Mouse (Mus musculus): ENCODE data around the gene Nudt4. TPM values are rescaled to one million over a fixed set of nuclear protein-coding genes. Genes with fewer than 3 reads are reported as not detected.

Gene Nudt4
- polyA plus RNA-seq, 1 experiment from 2014 or later: 91.2 TPM

DNA sequence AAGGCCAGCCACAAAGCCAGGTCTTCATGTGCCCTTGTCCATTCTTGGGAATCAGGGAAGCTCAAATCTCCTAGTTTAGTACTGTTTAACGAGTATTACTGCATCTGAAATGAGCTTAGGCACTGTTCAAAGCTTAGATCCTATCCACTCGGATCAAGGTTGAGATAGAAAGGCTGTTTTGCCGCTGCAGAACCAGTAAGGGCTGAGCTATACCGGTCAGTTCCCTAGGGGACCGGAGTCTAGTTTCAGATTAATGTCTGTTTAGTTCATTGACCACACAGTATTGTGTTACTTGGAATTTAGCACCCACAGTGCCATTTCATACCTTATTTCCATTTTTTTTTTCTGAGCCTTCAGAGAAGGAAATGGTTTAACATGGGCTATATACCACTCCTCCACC lies 3.6 kb upstream of the Nudt4 start:
- Histone ChIP-seq H3K4me2 (no peak overlapping the region), H3K4me1 (ENCODE audit: insufficient read depth) (peaks cover 5% of the 10 kb centered on the region; the same call in 1 of the 2 replicates), H3K27ac (ENCODE audit: low read depth) (no peak overlapping the region), H3K27me3 (ENCODE audit: insufficient read depth, low read length) (no peaks in the 10 kb centered on the region), H3K36me3 (ENCODE audit: insufficient read depth) (no peaks in the 10 kb centered on the region), H3K4me3 (ENCODE audit: low read depth, low read length) (no peak overlapping the region), H3K9me3 (ENCODE audit: low read depth, low read length) (no peaks in the 10 kb centered on the region), H3K9ac (no peak overlapping the region)
- ATAC-seq (ENCODE audit: insufficient read depth) (no peak), DNase-seq (no peak)
- no peak for TF ChIP-seq CTCF (IDR thresholded peaks at IDR 0.05; ENCODE audit: low read depth)
- WGBS: 74% methylated on average over 5 of the region's 5 CpGs

DNA sequence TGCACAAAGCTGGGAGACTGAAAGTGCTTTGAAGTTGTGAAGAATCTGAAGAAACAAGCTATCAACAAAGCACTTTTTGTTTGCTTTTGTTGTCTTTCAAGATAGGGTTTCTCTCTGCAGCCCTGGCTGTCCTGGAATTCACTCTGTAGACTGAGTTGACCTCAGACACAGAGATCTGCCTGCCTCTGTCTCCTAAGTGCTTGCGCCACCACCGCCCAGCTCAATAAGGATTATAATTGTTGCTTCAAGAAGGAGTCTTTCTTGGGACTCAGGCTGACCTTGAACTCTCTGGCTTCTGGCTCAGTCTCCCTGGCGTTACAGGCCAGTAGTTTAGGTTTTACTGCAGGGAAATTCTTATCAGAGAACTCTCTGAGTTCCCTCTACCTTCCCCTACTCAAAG lies 2.8 kb upstream of the Nudt4 start:
- H3K4me1 ChIP-seq (ENCODE audit: insufficient read depth): peaks cover 5% of the 10 kb centered on the region; the same call in 1 of the 2 replicates
- no peak overlapping the region for H3K4me2 ChIP-seq
- H3K27me3 ChIP-seq (ENCODE audit: insufficient read depth, low read length): no peaks in the 10 kb centered on the region
- H3K36me3 ChIP-seq (ENCODE audit: insufficient read depth): no peaks in the 10 kb centered on the region
- DNase-seq: no peak
- no peak overlapping the region for H3K9ac ChIP-seq
- ATAC-seq (ENCODE audit: insufficient read depth): no peak
- TF ChIP-seq CTCF (IDR thresholded peaks at IDR 0.05; ENCODE audit: low read depth): no peak
- no peak overlapping the region for H3K4me3 ChIP-seq (ENCODE audit: low read depth, low read length)
- WGBS: 87% methylated on average over 3 of the region's 3 CpGs
- no peaks in the 10 kb centered on the region for H3K9me3 ChIP-seq (ENCODE audit: low read depth, low read length)
- H3K27ac ChIP-seq (ENCODE audit: low read depth): no peak overlapping the region

DNA sequence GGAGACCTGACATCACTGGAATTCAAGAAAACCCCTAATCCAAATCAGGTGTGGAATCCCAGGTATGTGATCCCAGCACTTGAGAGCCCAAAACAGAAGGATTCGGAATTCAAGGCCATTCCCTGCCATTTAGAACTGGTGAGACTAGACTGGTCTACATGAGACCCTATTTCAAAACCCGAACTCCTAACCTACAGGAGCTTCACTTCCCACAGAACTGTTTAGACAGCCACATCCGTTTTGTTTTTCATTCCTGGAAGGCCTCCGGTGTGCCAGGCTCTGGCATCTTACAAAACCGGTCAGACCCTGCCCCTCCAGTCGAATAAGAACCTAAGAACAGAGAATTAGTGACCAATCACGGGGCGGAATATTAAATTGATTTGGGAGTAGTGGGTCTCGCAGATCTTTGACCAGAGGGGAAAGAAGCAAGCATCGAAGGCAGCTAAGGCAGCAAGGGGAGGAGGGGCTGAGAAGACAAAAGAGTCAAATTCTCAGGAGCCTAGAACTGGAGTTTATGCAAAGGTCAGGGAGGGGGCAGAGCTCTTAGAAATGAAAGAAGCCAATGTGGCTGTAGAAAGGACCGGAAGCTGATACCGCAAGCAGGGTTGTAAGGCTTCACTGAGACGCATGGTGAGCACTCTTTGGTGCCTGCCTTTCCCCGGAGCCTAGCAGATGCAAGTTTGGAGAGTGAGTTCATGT lies 1.4 kb upstream of the Nudt4 start:
- Histone ChIP-seq H3K4me1 (ENCODE audit: insufficient read depth) (peaks cover 7% of the 10 kb centered on the region; the same call in 1 of the 2 replicates), H3K9ac (no peak overlapping the region), H3K27me3 (ENCODE audit: insufficient read depth, low read length) (no peaks in the 10 kb centered on the region), H3K9me3 (ENCODE audit: low read depth, low read length) (no peaks in the 10 kb centered on the region), H3K27ac (ENCODE audit: low read depth) (peak overlapping the region; percentile 78; the same call in 1 of the 2 replicates), H3K4me3 (ENCODE audit: low read depth, low read length) (no peak overlapping the region), H3K36me3 (ENCODE audit: insufficient read depth) (no peaks in the 10 kb centered on the region), H3K4me2 (peak overlapping the region; percentile 37)
- ATAC-seq (ENCODE audit: insufficient read depth): no peak
- WGBS: 19% methylated on average over 14 of the region's 14 CpGs
- no peak for TF ChIP-seq CTCF (IDR thresholded peaks at IDR 0.05; ENCODE audit: low read depth)
- peak; percentile 64 for DNase-seq

DNA sequence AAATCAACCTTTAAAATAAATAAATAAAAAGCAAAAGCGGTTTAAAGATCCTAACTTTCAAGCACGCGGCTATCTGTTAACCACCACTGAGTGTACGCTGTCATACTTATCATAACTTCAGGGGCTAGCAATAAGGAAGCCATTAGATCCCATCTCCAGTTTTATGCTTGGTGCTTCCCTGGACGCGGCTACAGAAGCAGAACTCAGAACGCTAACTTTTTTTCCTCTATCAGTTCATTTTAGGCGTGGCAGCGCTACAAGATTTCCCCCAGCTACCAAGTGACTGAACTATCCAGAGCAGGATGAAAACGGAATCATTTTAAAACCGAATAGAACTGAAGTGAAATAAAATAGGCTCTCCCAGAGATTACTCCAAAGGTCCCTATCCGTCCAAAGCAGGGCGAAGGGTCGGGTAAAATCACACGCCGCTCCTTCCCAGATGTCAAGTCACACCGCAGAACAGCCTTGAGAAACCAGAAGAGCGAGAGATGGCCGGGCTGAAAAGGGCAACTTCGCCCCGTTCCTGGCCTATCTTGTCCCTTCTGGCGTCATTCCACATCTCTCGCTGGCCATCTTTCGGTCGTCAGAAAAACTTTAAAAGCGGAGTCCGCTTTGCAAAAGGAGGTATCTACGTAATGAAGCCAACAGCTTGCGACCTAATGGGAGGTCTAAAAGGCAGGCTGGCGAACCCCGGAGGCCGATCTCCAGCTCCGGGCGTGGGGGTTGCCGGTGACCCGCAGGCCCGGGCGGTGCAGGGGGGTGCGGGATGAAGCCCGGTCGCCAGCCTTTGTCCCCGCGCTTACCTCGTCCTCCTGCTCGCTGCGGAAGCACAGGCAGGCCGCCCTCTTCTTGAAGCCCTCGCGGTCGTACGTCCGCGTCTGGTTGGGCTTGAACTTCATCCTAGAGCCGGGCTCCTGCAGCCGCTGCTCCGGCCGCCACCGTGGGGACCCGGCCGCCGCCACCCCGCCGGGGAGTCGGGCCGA lies 796 bp downstream of the Nudt4 start:
- Histone ChIP-seq H3K36me3 (ENCODE audit: insufficient read depth) (0 out of 2 replicates have a peak, but pooled peaks cover 3% of the 10 kb centered on the region), H3K4me2 (peak overlapping the region; percentile 81), H3K9ac (peak overlapping the region; percentile 97), H3K27me3 (ENCODE audit: insufficient read depth, low read length) (no peaks in the 10 kb centered on the region), H3K9me3 (ENCODE audit: low read depth, low read length) (no peaks in the 10 kb centered on the region), H3K4me3 (ENCODE audit: low read depth, low read length) (peak overlapping the region; percentile 94), H3K4me1 (ENCODE audit: insufficient read depth) (peaks cover 7% of the 10 kb centered on the region; the same call in 1 of the 2 replicates), H3K27ac (ENCODE audit: low read depth) (peak overlapping the region; percentile 92)
- TF ChIP-seq CTCF (IDR thresholded peaks at IDR 0.05; ENCODE audit: low read depth): no peak
- peak; percentile 74 for DNase-seq
- WGBS: under 1% methylated on average over 65 of the region's 65 CpGs
- ATAC-seq (ENCODE audit: insufficient read depth): peak; percentile 51

DNA sequence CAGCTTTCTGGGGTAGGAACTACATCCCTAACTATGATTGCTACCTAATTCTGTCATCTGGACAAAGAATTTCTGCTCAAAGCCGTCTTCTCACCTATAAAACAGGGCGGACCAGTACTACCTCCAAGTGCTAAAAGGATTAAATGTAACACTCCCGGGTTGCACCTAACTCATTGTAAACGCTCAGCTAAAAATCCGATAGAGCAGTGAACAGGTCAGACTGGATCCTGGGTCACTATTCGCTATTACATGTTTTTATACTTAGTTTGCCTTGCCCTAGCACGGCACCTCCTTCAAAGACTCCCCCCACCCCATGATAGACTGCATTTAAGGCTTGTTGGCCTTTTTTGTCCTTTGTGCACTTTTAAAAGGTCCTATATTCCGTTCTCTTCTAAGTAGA lies 1.6 kb downstream of the Nudt4 start:
- DNase-seq (no peak), ATAC-seq (ENCODE audit: insufficient read depth) (no peak)
- peak overlapping the region; percentile 81 for H3K4me2 ChIP-seq
- H3K36me3 ChIP-seq (ENCODE audit: insufficient read depth): peaks cover 3% of the 10 kb centered on the region; the same call in 1 of the 2 replicates
- no peak overlapping the region for H3K27ac ChIP-seq (ENCODE audit: low read depth)
- no peak for TF ChIP-seq CTCF (IDR thresholded peaks at IDR 0.05; ENCODE audit: low read depth)
- H3K4me1 ChIP-seq (ENCODE audit: insufficient read depth): peaks cover 7% of the 10 kb centered on the region; the same call in 1 of the 2 replicates
- no peaks in the 10 kb centered on the region for H3K9me3 ChIP-seq (ENCODE audit: low read depth, low read length)
- H3K9ac ChIP-seq: peak overlapping the region; percentile 97
- H3K27me3 ChIP-seq (ENCODE audit: insufficient read depth, low read length): no peaks in the 10 kb centered on the region
- 5% methylated on average over 8 of the region's 8 CpGs for WGBS
- H3K4me3 ChIP-seq (ENCODE audit: low read depth, low read length): peak overlapping the region; percentile 94

DNA sequence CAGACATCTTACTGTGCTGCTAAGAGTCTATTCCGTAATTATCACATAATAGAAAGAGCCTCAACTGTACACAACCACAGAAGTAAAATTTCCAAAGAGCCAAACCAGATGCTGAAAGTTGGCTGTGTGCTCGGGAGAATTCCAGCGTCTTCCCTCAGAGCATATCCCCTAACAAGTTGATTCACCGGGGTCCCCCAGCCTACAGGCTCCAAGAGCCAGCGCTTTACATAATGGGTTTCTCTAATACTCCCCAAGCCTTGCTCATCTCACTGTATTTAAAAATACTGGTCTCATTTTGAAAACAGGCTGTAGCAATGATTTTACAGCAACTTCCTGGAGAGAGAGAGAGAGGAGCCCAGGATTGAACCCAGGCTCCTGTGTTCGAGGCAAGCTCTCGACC lies 2.3 kb downstream of the Nudt4 start:
- H3K4me1 ChIP-seq (ENCODE audit: insufficient read depth): peaks cover 7% of the 10 kb centered on the region; the same call in 1 of the 2 replicates
- H3K27ac ChIP-seq (ENCODE audit: low read depth): no peak overlapping the region

More for the DNA sequence above, 2.3 kb downstream of the Nudt4 start:
- Histone ChIP-seq H3K4me2 (peak overlapping the region; percentile 81), H3K4me3 (ENCODE audit: low read depth, low read length) (peak overlapping the region; percentile 94), H3K36me3 (ENCODE audit: insufficient read depth) (peaks cover 3% of the 10 kb centered on the region; the same call in 1 of the 2 replicates), H3K9me3 (ENCODE audit: low read depth, low read length) (no peaks in the 10 kb centered on the region), H3K27me3 (ENCODE audit: insufficient read depth, low read length) (no peaks in the 10 kb centered on the region), H3K9ac (peak overlapping the region; percentile 97)
- no peak for TF ChIP-seq CTCF (IDR thresholded peaks at IDR 0.05; ENCODE audit: low read depth)
- ATAC-seq (ENCODE audit: insufficient read depth) (no peak), DNase-seq (no peak)
- 32% methylated on average over 7 of the region's 7 CpGs for WGBS
